Mouse (Mus musculus): Measurements from ENCODE around the gene Dhx37. TPM values are rescaled to one million over a fixed set of nuclear protein-coding genes. Genes with fewer than 3 reads are reported as not detected.
"Not testable (repeated sequence)": the region's sequence is repeated elsewhere in the genome, so short reads cannot be mapped to it uniquely, and the experiment has no call there.

Gene Dhx37
- polyA plus RNA-seq, 1 experiment from 2014 or later = 11.1 TPM

GRCm38 (mm10) chr5:125426343-125426742, 7.6 kb downstream of the Dhx37 start:
- 96% methylated on average over 10 of the region's 10 CpGs for whole genome bisulfite sequencing
- ATAC-seq (ENCODE audit: insufficient read depth, low FRiP score, low TSS enrichment) (no peak), DNase-seq (ENCODE audit: low spot score) (no peak)
- Histone ChIP-seq H3K4me3 (ENCODE audit: low read depth, low read length) (no peak overlapping the region), H3K9me3 (ENCODE audit: control insufficient read depth, low read length) (no peaks in the 10 kb centered on the region), H3K27ac (ENCODE audit: low read depth, low read length) (no peak overlapping the region), H3K27me3 (ENCODE audit: control insufficient read depth, insufficient read depth, low read length) (no peaks in the 10 kb centered on the region), H3K4me1 (ENCODE audit: control insufficient read depth, insufficient read depth, low read length) (no peaks in the 10 kb centered on the region), H3K4me2 (ENCODE audit: low read depth) (no peak overlapping the region), H3K9ac (ENCODE audit: low read length) (no peak overlapping the region), H3K36me3 (ENCODE audit: control insufficient read depth, insufficient read depth, low read length) (peaks cover 48% of the 10 kb centered on the region)

GRCm38 (mm10) chr5:125425698-125426276, 8.1 kb downstream of the Dhx37 start:
- DNase-seq (ENCODE audit: low spot score) (no peak), ATAC-seq (ENCODE audit: insufficient read depth, low FRiP score, low TSS enrichment) (no peak)
- H3K36me3 ChIP-seq (ENCODE audit: control insufficient read depth, insufficient read depth, low read length) = peaks cover 49% of the 10 kb centered on the region
- H3K27ac ChIP-seq (ENCODE audit: low read depth, low read length) = no peak overlapping the region
- no peak overlapping the region for H3K4me2 ChIP-seq (ENCODE audit: low read depth)
- H3K9ac ChIP-seq (ENCODE audit: low read length) = no peak overlapping the region
- H3K9me3 ChIP-seq (ENCODE audit: control insufficient read depth, low read length) = no peaks in the 10 kb centered on the region
- 92% methylated on average over 10 of the region's 10 CpGs for WGBS
- no peaks in the 10 kb centered on the region for H3K4me1 ChIP-seq (ENCODE audit: control insufficient read depth, insufficient read depth, low read length)
- no peaks in the 10 kb centered on the region for H3K27me3 ChIP-seq (ENCODE audit: control insufficient read depth, insufficient read depth, low read length)
- no peak overlapping the region for H3K4me3 ChIP-seq (ENCODE audit: low read depth, low read length)

GRCm38 (mm10) chr5:125419124-125419523, 14.8 kb downstream of the Dhx37 start:
- peaks cover 43% of the 10 kb centered on the region for H3K36me3 ChIP-seq (ENCODE audit: control insufficient read depth, insufficient read depth, low read length)
- no peak for DNase-seq (ENCODE audit: low spot score)

GRCm38 (mm10) chr5:125418636-125419035, 15.3 kb downstream of the Dhx37 start:
- peaks cover 43% of the 10 kb centered on the region for H3K36me3 ChIP-seq (ENCODE audit: control insufficient read depth, insufficient read depth, low read length)
- no peaks in the 10 kb centered on the region for H3K4me1 ChIP-seq (ENCODE audit: control insufficient read depth, insufficient read depth, low read length)
- WGBS = 89% methylated on average over 12 of the region's 12 CpGs
- no peak overlapping the region for H3K4me2 ChIP-seq (ENCODE audit: low read depth)
- no peak for ATAC-seq (ENCODE audit: insufficient read depth, low FRiP score, low TSS enrichment)
- H3K27me3 ChIP-seq (ENCODE audit: control insufficient read depth, insufficient read depth, low read length) = no peaks in the 10 kb centered on the region
- no peak for DNase-seq (ENCODE audit: low spot score)
- H3K27ac ChIP-seq (ENCODE audit: low read depth, low read length) = no peak overlapping the region
- H3K4me3 ChIP-seq (ENCODE audit: low read depth, low read length) = no peak overlapping the region
- no peak overlapping the region for H3K9ac ChIP-seq (ENCODE audit: low read length)
- H3K9me3 ChIP-seq (ENCODE audit: control insufficient read depth, low read length) = no peaks in the 10 kb centered on the region

More at GRCm38 (mm10) chr5:125419124-125419523, 14.8 kb downstream of the Dhx37 start:
- Histone ChIP-seq H3K4me2 (ENCODE audit: low read depth) (no peak overlapping the region), H3K9me3 (ENCODE audit: control insufficient read depth, low read length) (no peaks in the 10 kb centered on the region), H3K27ac (ENCODE audit: low read depth, low read length) (no peak overlapping the region), H3K4me1 (ENCODE audit: control insufficient read depth, insufficient read depth, low read length) (no peaks in the 10 kb centered on the region), H3K4me3 (ENCODE audit: low read depth, low read length) (no peak overlapping the region), H3K9ac (ENCODE audit: low read length) (no peak overlapping the region), H3K27me3 (ENCODE audit: control insufficient read depth, insufficient read depth, low read length) (no peaks in the 10 kb centered on the region)
- ATAC-seq (ENCODE audit: insufficient read depth, low FRiP score, low TSS enrichment) = no peak
- 88% methylated on average over 11 of the region's 11 CpGs for WGBS

GRCm38 (mm10) chr5:125416183-125416582, 17.7 kb downstream of the Dhx37 start:
- 90% methylated on average over 8 of the region's 8 CpGs for WGBS
- Histone ChIP-seq H3K4me1 (ENCODE audit: control insufficient read depth, insufficient read depth, low read length) (no peaks in the 10 kb centered on the region), H3K4me2 (ENCODE audit: low read depth) (no peak overlapping the region), H3K9ac (ENCODE audit: low read length) (no peak overlapping the region), H3K4me3 (ENCODE audit: low read depth, low read length) (no peak overlapping the region), H3K9me3 (ENCODE audit: control insufficient read depth, low read length) (no peaks in the 10 kb centered on the region), H3K36me3 (ENCODE audit: control insufficient read depth, insufficient read depth, low read length) (peaks cover 37% of the 10 kb centered on the region), H3K27ac (ENCODE audit: low read depth, low read length) (no peak overlapping the region), H3K27me3 (ENCODE audit: control insufficient read depth, insufficient read depth, low read length) (no peaks in the 10 kb centered on the region)
- DNase-seq (ENCODE audit: low spot score) (no peak), ATAC-seq (ENCODE audit: insufficient read depth, low FRiP score, low TSS enrichment) (no peak)

- DNase-seq (ENCODE audit: low spot score) (no peak), ATAC-seq (ENCODE audit: insufficient read depth, low FRiP score, low TSS enrichment) (no peak)
- Histone ChIP-seq H3K36me3 (ENCODE audit: control insufficient read depth, insufficient read depth, low read length) (peaks cover 29% of the 10 kb centered on the region), H3K27me3 (ENCODE audit: control insufficient read depth, insufficient read depth, low read length) (no peaks in the 10 kb centered on the region), H3K9me3 (ENCODE audit: control insufficient read depth, low read length) (no peaks in the 10 kb centered on the region), H3K4me2 (ENCODE audit: low read depth) (no peak overlapping the region), H3K4me3 (ENCODE audit: low read depth, low read length) (no peak overlapping the region), H3K27ac (ENCODE audit: low read depth, low read length) (no peak overlapping the region), H3K9ac (ENCODE audit: low read length) (no peak overlapping the region), H3K4me1 (ENCODE audit: control insufficient read depth, insufficient read depth, low read length) (no peaks in the 10 kb centered on the region)
- WGBS = 89% methylated on average over 4 of the region's 4 CpGs
Observed at GRCm38 (mm10) chr5:125413763-125414162, 20.2 kb downstream of the Dhx37 start.

- H3K9me3 ChIP-seq (ENCODE audit: control insufficient read depth, low read length); H3K27me3 ChIP-seq (ENCODE audit: control insufficient read depth, insufficient read depth, low read length); H3K4me3 ChIP-seq (ENCODE audit: low read depth, low read length); H3K27ac ChIP-seq (ENCODE audit: low read depth, low read length); H3K4me2 ChIP-seq (ENCODE audit: low read depth); H3K4me1 ChIP-seq (ENCODE audit: control insufficient read depth, insufficient read depth, low read length); DNase-seq (ENCODE audit: low spot score); ATAC-seq (ENCODE audit: insufficient read depth, low FRiP score, low TSS enrichment); H3K9ac ChIP-seq (ENCODE audit: low read length): not testable (repeated sequence)
- WGBS = 87% methylated on average over 8 of the region's 8 CpGs
- H3K36me3 ChIP-seq (ENCODE audit: control insufficient read depth, insufficient read depth, low read length) = peaks cover 21% of the 10 kb centered on the region
Observed at GRCm38 (mm10) chr5:125412536-125412935, 21.4 kb downstream of the Dhx37 start.

- H3K9me3 ChIP-seq (ENCODE audit: control insufficient read depth, low read length) = no peaks in the 10 kb centered on the region
- no peak for ATAC-seq (ENCODE audit: insufficient read depth, low FRiP score, low TSS enrichment)
- peak; percentile 37 for DNase-seq (ENCODE audit: low spot score)
- H3K9ac ChIP-seq (ENCODE audit: low read length) = no peak overlapping the region
- 67% methylated on average over 5 of the region's 5 CpGs for WGBS
- peaks cover under 1% of the 10 kb centered on the region; the same call in 1 of the 2 replicates for H3K4me1 ChIP-seq (ENCODE audit: control insufficient read depth, insufficient read depth, low read length)
- H3K4me2 ChIP-seq (ENCODE audit: low read depth) = no peak overlapping the region
- H3K4me3 ChIP-seq (ENCODE audit: low read depth, low read length) = no peak overlapping the region
- peaks cover 18% of the 10 kb centered on the region for H3K36me3 ChIP-seq (ENCODE audit: control insufficient read depth, insufficient read depth, low read length)
- H3K27ac ChIP-seq (ENCODE audit: low read depth, low read length) = no peak overlapping the region
- H3K27me3 ChIP-seq (ENCODE audit: control insufficient read depth, insufficient read depth, low read length) = no peaks in the 10 kb centered on the region
Observed at GRCm38 (mm10) chr5:125411972-125412530, 21.9 kb downstream of the Dhx37 start.

All from neural tube, embryonic 11.5 days (tissue).